Mouse (Mus musculus) brain, embryonic 14.5 days (tissue): Measurements from ENCODE around the gene C1ql4. TPM values are rescaled to one million over a fixed set of nuclear protein-coding genes. Genes with fewer than 3 reads are reported as not detected.
A peak's percentile ranks its signal among the peaks of the same experiment; 100 is the strongest.

Source experiments
- DNase-seq: peaks from one replicate; pipeline ENCODE4 v3.0.0-alpha.2; 2011; ENCODE audit warnings: low read depth
- CTCF ChIP-seq: fragments of 200-500 bp; IDR thresholded peaks from 2 replicates; pipeline ENCODE4 v1.5.1; 2012; ENCODE audit warnings: inconsistent platforms, mild to moderate bottlenecking, moderate library complexity, borderline replicate concordance; ENCODE audit not compliant: insufficient read depth, insufficient read length; ENCODE audit errors: extremely low read depth
- POLR2A ChIP-seq: fragments of 200-500 bp; IDR thresholded peaks from 2 replicates; pipeline ENCODE4 v1.6.1; 2012; ENCODE audit warnings: mild to moderate bottlenecking, inconsistent platforms, borderline replicate concordance; ENCODE audit not compliant: poor library complexity, insufficient read depth, insufficient read length, severe bottlenecking; ENCODE audit errors: extremely low read depth
- polyA plus RNA-seq: library from polyadenylated mRNA; depleted of rRNA; stranded (reverse); fragments of >200 nt; gene quantifications from 2 replicates; pipeline ENCODE4 v1.2.3, GENCODE M21; 2012

The C1ql4 gene
- polyA plus RNA-seq, 1 experiment, result 15.6 TPM

GRCm38 (mm10) chr15:99097840-99098492 lies 10.3 kb upstream of the C1ql4 start:
- peak; percentile 77 for DNase-seq

DNA sequence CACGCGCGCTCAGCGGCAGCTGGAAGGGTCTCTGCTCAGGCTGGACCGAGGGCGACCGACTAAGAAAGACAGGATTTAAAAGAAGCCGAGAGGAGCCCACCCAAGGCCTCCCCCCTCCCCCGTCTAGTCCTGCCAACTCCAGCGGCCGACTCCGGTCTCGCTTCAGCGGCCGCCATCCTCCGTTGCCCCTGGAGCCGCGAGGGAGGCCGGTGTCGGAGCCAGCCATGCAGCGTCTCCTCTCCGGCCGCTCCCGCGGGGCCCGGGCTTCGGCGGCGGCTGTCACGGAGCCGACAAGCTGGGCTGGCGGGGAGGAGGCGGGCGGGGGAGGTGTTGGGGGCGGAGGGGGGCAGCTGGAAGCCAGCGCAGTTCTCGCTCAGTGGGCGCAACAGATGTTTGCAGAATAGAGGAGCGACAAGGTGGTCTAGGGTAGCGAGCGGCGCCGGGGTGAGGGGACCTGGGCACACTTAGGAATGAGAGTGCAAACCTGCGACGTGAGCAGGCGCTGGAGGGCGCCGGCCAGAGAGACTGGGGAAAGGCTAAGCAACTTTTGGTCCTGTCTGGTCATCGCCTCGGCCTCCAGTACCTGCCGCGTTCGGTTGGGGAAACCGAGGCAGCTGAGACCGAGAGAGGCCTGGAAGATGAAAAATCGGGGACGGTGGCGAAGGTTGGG lies 9.3 kb upstream of the C1ql4 start:
- TF ChIP-seq POLR2A (no peak), CTCF (no peak)
- peak; percentile 62 for DNase-seq

More at GRCm38 (mm10) chr15:99097840-99098492, 10.3 kb upstream of the C1ql4 start:
- TF ChIP-seq CTCF (no peak), POLR2A (no peak)

- no peak for TF ChIP-seq CTCF
- DNase-seq, result no peak
Measured at GRCm38 (mm10) chr15:99096061-99096793, 8.6 kb upstream of the C1ql4 start.

- TF ChIP-seq CTCF, result no peak
- TF ChIP-seq POLR2A, result no peak
- no peak for DNase-seq
Measured at GRCm38 (mm10) chr15:99095356-99095755, 7.7 kb upstream of the C1ql4 start.

GRCm38 (mm10) chr15:99094631-99095270 lies 7.1 kb upstream of the C1ql4 start:
- peak; percentile 89 for DNase-seq
- TF ChIP-seq CTCF, result peak; percentile 3; the same call in 1 of the 2 replicates
- no peak for TF ChIP-seq POLR2A

DNA sequence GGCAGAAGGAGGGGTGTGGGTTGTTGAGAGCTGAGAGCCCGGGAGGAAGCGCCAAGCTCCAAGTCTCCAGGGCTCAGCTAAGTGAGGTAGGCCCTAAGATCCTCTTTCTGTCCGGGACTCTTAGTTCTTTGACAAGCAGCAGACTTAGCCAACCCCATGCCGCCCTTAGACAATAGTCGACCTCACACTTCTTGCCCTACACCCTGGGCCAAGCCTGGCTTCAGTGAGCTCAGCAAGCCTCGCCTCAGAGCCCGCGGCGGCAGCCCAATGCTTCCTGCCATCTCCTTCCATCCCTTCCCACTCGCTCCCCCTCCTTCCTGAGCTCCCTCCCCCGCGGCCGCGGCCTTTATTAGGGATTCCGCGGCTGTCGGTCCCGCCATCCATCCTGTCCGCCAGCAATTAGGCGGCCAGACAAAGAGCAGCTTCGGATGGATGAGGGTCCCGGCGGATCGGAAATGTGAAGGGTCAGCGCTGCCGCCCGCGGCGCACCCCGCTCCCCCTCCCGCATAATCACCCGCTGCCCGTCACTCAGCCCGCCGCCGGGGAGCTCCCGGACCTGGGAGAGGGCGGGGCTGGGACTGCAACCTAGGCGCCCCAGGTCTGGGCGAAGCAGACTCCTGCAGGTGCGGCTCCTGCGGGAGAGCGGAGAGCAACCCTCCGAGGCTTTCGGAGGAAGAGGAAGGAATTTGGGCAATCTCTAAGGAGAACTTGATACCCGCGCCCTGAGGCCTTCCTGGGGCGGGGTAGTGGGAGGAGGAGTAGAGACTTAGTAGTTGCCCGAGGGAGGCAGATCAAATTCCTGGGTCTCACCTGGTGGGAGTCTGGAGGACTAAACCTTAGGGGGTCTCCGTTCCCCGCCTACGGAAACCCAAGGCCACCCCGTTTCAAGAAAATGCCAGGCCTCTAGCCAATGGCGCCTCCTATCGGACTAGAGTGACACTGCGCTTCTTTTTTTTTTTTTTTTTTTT lies 6.0 kb upstream of the C1ql4 start:
- peak; percentile 86 for DNase-seq
- TF ChIP-seq CTCF (peak; percentile 69), POLR2A (no peak)

GRCm38 (mm10) chr15:99092870-99093269 lies 5.3 kb upstream of the C1ql4 start, which contains the start of gene Dnajc22:
TSS of gene Dnajc22 (plus strand) at chr15:99093170.
- TF ChIP-seq CTCF, result no peak

GRCm38 (mm10) chr15:99089069-99089468 lies 1.5 kb upstream of the C1ql4 start:
- no peak for DNase-seq

More at GRCm38 (mm10) chr15:99092870-99093269, 5.3 kb upstream of the C1ql4 start, which contains the start of gene Dnajc22:
- DNase-seq, result no peak

DNA sequence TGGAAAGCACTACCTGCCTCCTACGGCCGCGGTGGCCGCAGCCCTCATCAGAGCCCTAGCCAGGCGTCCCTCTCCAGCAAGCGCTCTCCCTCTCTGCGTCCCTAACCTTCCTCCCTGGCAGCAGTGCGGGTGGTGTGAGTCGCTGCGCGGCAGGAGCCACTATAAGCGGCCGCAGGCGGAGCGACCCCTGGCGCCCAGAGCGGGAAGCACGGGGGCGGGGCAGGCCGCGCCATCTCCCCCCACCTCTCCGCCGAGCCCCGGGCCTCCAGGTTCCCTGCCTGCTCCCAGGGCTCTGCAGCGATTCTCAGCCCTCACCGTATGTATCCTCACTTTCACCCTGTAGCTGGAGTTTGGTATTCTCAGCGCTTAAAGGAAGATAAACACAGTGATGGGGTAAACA lies 675 bp upstream of the C1ql4 start:
- TF ChIP-seq POLR2A (no peak), CTCF (peak; percentile 79)
- peak; percentile 82 for DNase-seq

More at GRCm38 (mm10) chr15:99089069-99089468, 1.5 kb upstream of the C1ql4 start:
- TF ChIP-seq POLR2A (no peak), CTCF (no peak)

DNA sequence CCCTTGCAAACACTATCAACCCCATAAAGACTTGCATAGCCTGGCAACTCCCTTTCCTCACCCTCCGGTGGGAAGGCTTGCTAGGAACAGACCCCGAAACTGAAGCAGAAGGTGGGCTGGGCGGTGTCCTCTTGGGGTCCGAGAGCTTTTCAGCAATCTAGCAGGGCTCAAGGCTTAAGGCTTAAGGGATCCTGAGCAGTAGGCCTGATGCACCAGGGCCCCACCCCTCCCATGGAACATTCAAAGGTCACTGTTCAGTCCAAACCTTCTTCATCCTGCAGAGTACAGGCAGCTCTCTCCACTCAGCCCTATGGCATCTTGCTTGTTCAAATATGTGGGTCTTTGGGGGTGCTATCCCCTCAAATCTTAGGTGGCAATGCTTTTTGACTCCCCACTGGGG lies 1.6 kb downstream of the C1ql4 start:
- TF ChIP-seq CTCF, result no peak
- TF ChIP-seq POLR2A, result no peak
- no peak for DNase-seq
